Mouse (Mus musculus): ENCODE measurements around the gene Des. TPM values are rescaled to one million over a fixed set of nuclear protein-coding genes. Genes with fewer than 3 reads are reported as not detected.

Des gene
- polyA plus RNA-seq, 1 experiment from 2014 or later, result 42.9 TPM

DNA sequence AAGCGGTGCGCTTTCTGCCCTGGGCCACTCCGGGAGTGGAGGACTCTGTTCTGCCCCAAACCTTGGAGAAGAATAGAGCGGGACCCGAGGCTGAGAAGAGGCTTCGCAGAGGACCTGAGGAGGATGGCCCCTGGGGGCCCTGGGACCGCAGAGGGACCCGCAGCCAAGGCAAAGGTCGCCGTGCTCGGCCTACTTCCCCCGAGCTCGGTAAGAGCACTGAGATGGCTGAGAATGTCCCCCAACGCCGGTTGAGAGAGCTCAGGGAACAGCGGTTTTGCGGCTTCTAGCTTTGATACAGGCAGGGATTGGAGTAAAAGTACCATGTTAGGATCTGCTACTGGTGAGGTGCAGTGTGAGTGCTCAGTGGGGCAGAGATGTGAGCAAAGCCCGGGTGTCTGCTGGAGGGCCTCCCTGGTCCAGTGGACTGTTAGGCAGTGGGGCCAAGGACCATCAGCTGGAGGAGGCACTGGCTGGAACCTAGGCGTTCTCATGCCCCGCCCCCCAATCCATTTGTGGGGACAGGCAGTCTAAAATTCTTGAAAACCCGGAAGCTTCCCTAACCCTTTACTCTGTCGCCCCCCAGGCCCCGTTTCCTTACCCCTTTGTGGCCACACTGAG lies 28.9 kb downstream of the Des start:
- H3K9ac ChIP-seq, result no peak overlapping the region
- TF ChIP-seq CTCF (IDR thresholded peaks at IDR 0.05; ENCODE audit: low read depth), result no peak
- H3K9me3 ChIP-seq (ENCODE audit: low read depth, low read length), result no peaks in the 10 kb centered on the region
- ATAC-seq (ENCODE audit: insufficient read depth), result no peak
- peak overlapping the region; percentile 55; the same call in 1 of the 2 replicates for H3K4me2 ChIP-seq
- peaks cover 23% of the 10 kb centered on the region for H3K27me3 ChIP-seq (ENCODE audit: insufficient read depth, low read length)
- H3K4me3 ChIP-seq (ENCODE audit: low read depth, low read length), result no peak overlapping the region; the same call in 1 of the 2 replicates
- DNase-seq, result no peak
- H3K4me1 ChIP-seq (ENCODE audit: insufficient read depth), result peaks cover 13% of the 10 kb centered on the region; the same call in 1 of the 2 replicates
- peaks cover 17% of the 10 kb centered on the region; the same call in 1 of the 2 replicates for H3K36me3 ChIP-seq (ENCODE audit: insufficient read depth)
- H3K27ac ChIP-seq (ENCODE audit: low read depth), result no peak overlapping the region
- 38% methylated on average over 23 of the region's 23 CpGs for WGBS

DNA sequence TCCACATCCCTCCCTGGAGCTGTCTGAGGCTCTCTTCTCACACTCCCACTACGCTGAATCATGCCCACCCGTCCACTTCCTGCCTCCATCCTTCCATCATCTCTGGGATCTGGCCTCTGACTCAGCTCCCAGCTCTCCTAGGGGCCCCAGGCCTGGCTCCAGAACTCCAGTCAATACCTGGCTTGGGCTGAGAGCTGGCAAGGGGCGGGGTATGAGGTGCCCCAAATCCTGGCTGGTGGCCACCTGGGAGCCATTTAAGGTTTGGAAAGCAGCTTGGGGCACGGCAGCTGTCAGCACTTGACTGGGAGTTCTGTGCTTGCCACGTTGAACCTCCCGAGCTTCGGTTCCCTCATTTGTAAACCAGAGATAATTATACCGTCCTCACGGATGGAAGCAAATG lies 33.0 kb downstream of the Des start:
- ATAC-seq (ENCODE audit: insufficient read depth), result no peak
- Histone ChIP-seq H3K4me3 (ENCODE audit: low read depth, low read length) (no peak overlapping the region), H3K27me3 (ENCODE audit: insufficient read depth, low read length) (peaks cover 12% of the 10 kb centered on the region), H3K4me2 (no peak overlapping the region), H3K36me3 (ENCODE audit: insufficient read depth) (peaks cover 12% of the 10 kb centered on the region; the same call in 1 of the 2 replicates), H3K27ac (ENCODE audit: low read depth) (peak overlapping the region; percentile 46; the same call in 1 of the 2 replicates), H3K9ac (no peak overlapping the region), H3K9me3 (ENCODE audit: low read depth, low read length) (no peaks in the 10 kb centered on the region), H3K4me1 (ENCODE audit: insufficient read depth) (peaks cover 3% of the 10 kb centered on the region; the same call in 1 of the 2 replicates)
- no peak for TF ChIP-seq CTCF (IDR thresholded peaks at IDR 0.05; ENCODE audit: low read depth)
- DNase-seq, result peak; percentile 11
- WGBS, result 59% methylated on average over 9 of the region's 9 CpGs

DNA sequence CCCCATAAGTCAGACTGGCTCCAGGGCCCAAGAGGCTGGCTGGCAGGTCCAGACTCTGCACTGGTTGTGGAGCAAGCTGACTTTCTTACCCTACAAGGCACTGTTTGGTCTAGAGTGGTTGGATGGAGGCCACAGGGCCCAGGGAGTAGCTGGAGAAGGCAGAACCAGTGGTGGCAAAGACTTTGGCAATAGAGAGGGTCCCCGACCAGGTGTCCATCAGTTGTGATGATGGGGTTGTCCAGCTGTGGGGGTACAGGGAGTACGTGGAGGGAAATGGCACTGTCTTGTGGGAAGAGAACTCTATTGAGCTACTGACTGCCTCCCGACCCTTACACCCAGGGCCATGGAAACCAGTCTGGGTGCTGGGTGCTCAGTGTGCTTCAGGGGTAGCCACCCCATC lies 33.7 kb downstream of the Des start:
- DNase-seq (no peak), ATAC-seq (ENCODE audit: insufficient read depth) (no peak)
- H3K9ac ChIP-seq, result no peak overlapping the region
- H3K4me1 ChIP-seq (ENCODE audit: insufficient read depth), result peaks cover 4% of the 10 kb centered on the region
- peaks cover 5% of the 10 kb centered on the region; the same call in 1 of the 2 replicates for H3K27me3 ChIP-seq (ENCODE audit: insufficient read depth, low read length)
- H3K36me3 ChIP-seq (ENCODE audit: insufficient read depth), result 0 out of 2 replicates have a peak, but pooled peaks cover 5% of the 10 kb centered on the region
- no peak overlapping the region; the same call in 1 of the 2 replicates for H3K27ac ChIP-seq (ENCODE audit: low read depth)
- WGBS, result 86% methylated on average over 3 of the region's 3 CpGs
- TF ChIP-seq CTCF (IDR thresholded peaks at IDR 0.05; ENCODE audit: low read depth), result no peak
- H3K4me3 ChIP-seq (ENCODE audit: low read depth, low read length), result no peak overlapping the region
- H3K4me2 ChIP-seq, result no peak overlapping the region
- H3K9me3 ChIP-seq (ENCODE audit: low read depth, low read length), result no peaks in the 10 kb centered on the region

DNA sequence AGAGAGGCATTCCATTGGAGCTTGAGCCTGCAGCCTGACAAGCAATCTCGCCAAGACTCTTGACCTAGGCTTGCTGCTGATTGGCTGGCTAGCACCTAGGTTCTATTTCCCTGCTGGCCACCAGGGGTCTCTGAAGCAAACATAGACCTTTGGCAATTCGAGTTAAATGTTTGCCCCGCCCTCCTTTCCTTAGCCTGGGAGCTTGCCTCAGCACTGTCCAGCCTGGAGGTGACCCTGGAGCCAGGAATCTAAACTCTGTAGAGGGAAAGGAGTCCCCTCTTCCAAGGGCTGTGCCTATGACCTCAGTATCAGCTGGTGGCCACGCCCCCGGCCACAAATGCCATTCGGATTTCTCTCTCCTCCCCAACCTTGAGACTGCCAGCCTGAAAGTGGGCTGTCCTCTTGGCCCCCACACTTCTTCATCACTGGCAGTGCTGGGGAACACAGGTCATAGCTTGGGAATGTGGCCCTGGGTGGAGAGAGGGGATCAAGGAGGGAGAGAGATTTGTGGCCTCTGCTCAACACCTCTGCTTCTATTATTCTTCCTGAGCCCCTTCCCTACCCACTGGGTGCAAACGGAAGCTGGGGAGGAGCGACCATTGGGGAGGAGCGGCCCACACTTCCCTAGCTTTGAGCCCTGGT lies 38.8 kb downstream of the Des start:
- peak overlapping the region; percentile 48 for H3K9ac ChIP-seq
- DNase-seq (peak; percentile 93), ATAC-seq (ENCODE audit: insufficient read depth) (peak; percentile 70)
- H3K4me2 ChIP-seq, result peak overlapping the region; percentile 68
- WGBS, result 4% methylated on average over 9 of the region's 9 CpGs
- H3K27ac ChIP-seq (ENCODE audit: low read depth), result peak overlapping the region; percentile 94
- no peaks in the 10 kb centered on the region for H3K27me3 ChIP-seq (ENCODE audit: insufficient read depth, low read length)
- peaks cover 23% of the 10 kb centered on the region for H3K4me1 ChIP-seq (ENCODE audit: insufficient read depth)
- H3K9me3 ChIP-seq (ENCODE audit: low read depth, low read length), result no peaks in the 10 kb centered on the region
- H3K36me3 ChIP-seq (ENCODE audit: insufficient read depth), result peaks cover 28% of the 10 kb centered on the region
- TF ChIP-seq CTCF (IDR thresholded peaks at IDR 0.05; ENCODE audit: low read depth), result peak; percentile 87
- no peak overlapping the region for H3K4me3 ChIP-seq (ENCODE audit: low read depth, low read length)

DNA sequence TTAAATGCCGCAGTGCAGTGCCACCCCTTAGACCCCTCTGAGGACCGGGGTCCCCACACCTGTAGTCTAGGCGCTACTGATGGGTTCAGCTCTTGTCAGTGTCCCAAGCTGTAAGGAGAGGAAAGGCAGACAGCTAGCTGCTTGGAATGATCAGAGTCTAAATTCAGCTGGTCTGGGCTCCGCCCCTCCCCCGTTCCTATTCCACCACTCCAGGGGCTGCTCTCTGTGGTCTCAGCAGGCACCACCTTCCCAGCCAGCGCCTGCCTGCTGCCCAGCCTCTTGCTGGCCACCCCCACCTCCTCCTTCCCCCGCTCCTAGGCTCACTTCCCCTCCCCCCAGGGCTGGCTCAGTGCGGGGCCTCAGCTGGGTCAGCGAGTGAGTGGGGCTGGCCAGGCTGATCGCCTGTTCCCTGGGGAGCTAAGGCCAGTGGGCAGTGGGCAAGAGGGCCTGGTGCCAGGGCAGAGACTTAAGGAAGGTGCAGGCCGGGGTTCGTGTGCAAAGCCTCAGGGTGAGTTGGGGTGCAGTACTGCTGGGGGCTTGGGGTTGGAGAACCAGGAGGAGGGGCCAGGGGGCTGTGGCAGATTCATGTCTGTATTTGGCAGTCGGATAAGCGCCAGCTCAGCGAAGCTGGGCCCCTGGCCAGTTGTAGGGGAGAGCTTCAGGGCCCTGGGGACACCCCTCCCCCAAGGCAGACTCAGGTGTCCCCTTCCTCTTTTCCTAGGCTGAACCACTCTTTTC lies 39.8 kb downstream of the Des start:
- Histone ChIP-seq H3K27me3 (ENCODE audit: insufficient read depth, low read length) (no peaks in the 10 kb centered on the region), H3K4me3 (ENCODE audit: low read depth, low read length) (peak overlapping the region; percentile 30), H3K9me3 (ENCODE audit: low read depth, low read length) (no peaks in the 10 kb centered on the region), H3K4me2 (peak overlapping the region; percentile 68), H3K9ac (peak overlapping the region; percentile 48), H3K36me3 (ENCODE audit: insufficient read depth) (peaks cover 38% of the 10 kb centered on the region), H3K4me1 (ENCODE audit: insufficient read depth) (peaks cover 23% of the 10 kb centered on the region), H3K27ac (ENCODE audit: low read depth) (peak overlapping the region; percentile 94)
- no peak for TF ChIP-seq CTCF (IDR thresholded peaks at IDR 0.05; ENCODE audit: low read depth)
- peak; percentile 91 for ATAC-seq (ENCODE audit: insufficient read depth)
- DNase-seq, result peak; percentile 92
- 3% methylated on average over 15 of the region's 15 CpGs for WGBS

DNA sequence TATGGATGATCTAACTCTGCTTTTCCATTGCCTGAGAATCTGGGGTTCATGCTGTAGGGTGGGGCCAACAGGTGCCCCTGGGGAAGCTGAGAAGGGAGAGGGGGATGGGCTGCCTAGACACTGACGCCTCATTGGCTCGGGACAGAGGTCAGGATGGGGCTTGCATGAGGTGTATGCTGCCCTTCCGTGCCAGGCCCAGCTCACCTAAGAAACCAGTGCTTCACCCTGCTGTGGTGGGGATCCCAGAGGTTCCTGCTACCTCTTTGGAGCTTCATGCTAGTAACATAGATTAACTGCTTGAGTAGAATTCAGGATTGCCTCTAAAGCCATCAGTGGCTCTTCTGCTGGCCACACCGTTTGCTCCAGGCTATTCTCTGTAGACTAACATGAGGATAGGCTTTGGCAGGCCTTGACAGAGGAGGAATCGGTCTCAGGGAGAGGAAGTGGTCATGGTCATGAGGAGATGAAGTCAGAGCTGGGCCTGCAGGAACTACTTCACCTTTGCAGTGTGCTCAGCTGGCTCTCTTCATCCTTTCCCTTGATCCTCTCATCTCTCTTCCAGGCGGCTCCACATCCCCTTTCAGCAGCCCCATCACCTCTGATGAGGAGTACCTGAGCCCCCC lies 40.5 kb downstream of the Des start:
- Histone ChIP-seq H3K27ac (ENCODE audit: low read depth) (peak overlapping the region; percentile 94), H3K9ac (peak overlapping the region; percentile 48), H3K4me2 (peak overlapping the region; percentile 68), H3K27me3 (ENCODE audit: insufficient read depth, low read length) (no peaks in the 10 kb centered on the region), H3K9me3 (ENCODE audit: low read depth, low read length) (no peaks in the 10 kb centered on the region), H3K4me1 (ENCODE audit: insufficient read depth) (peaks cover 23% of the 10 kb centered on the region), H3K4me3 (ENCODE audit: low read depth, low read length) (peak overlapping the region; percentile 30), H3K36me3 (ENCODE audit: insufficient read depth) (peaks cover 45% of the 10 kb centered on the region)
- DNase-seq, result no peak
- no peak for ATAC-seq (ENCODE audit: insufficient read depth)
- TF ChIP-seq CTCF (IDR thresholded peaks at IDR 0.05; ENCODE audit: low read depth), result no peak
- WGBS, result 23% methylated on average over 6 of the region's 6 CpGs
